ENCODE assay signal across 9 mouse cellular contexts in the genomic region with DNA sequence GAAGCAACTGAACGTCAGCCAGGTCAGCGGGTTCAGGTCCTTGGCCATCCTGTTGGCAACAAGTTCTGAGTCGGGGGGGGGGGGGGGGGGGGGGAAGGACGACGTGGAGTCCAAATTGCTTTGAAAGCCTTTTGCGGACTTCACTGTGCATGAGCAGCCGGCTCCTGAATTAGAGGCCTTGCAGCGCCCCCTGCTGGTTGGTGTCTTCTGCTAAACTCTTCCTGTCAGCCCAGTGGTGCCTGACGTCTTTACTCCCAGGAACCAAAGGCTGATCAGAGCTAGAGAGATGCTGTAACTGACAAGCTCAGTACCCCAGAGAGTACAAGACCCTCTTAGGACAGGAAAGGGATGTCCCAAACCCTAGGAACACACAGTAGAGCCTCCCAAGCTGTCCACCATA. TPM values are rescaled to one million over a fixed set of nuclear protein-coding genes. Genes with fewer than 3 reads are reported as not detected.
A peak's percentile ranks its signal among the peaks of the same experiment; 100 is the strongest.
DNase-seq lines count a peak whose midpoint lies in the region.
"Had no signal": no experiment of that assay in that cellular context is flagged by ENCODE, and none has a peak within 500 bp of the region (broad histone marks: within the 10 kb centered on the region; RNA-seq: fewer than 3 reads in every experiment).

No protein-coding gene starts in this region.

- no peaks in the 10 kb centered on the region for H3K36me3 ChIP-seq in forebrain, embryonic 10.5 days (replicated peaks)
- H3K36me3 ChIP-seq: midbrain, embryonic 12.5 days had no signal

- H3K27me3 ChIP-seq in forebrain, embryonic 10.5 days (ENCODE audit: poor library complexity, severe bottlenecking) = peaks cover 18% of the 10 kb centered on the region; the same call in 1 of the 2 replicates

- no peaks in the 10 kb centered on the region for H3K4me1 ChIP-seq in forebrain, embryonic 10.5 days
- H3K4me1 ChIP-seq: midbrain, embryonic 12.5 days had no signal

- no peaks in the 10 kb centered on the region for H3K9me3 ChIP-seq in forebrain, embryonic 10.5 days
- H3K9me3 ChIP-seq: midbrain, embryonic 12.5 days had no signal

- intact Hi-C loops in heart, postnatal 25 days (cut with DNase I) = loop anchor here (2.0 kb wide), 3 partner anchors 318 to 424 kb away; no protein-coding TSS in a partner anchor

- H3K27ac ChIP-seq in forebrain, embryonic 10.5 days = no peak overlapping the region
- H3K27ac ChIP-seq: midbrain, embryonic 12.5 days had no signal

- H3K4me3 ChIP-seq in forebrain, embryonic 10.5 days = no peak overlapping the region
- H3K4me3 ChIP-seq: midbrain, embryonic 12.5 days had no signal

- DNase-seq in NIH3T3 (ENCODE audit: low read depth) = peak; percentile 88
- DNase-seq in c-Kit-positive CD71-negative TER-119-negative erythroid progenitor cells, embryonic 14.5 days (ENCODE audit: low read depth) = peak; percentile 59
- DNase-seq in forebrain, embryonic 10.5 days (ENCODE audit: extremely low spot score, low spot score) = peak; percentile 87
- DNase-seq in heart, postnatal 25 days (ENCODE audit: low spot score) = peak; percentile 19
- peak; percentile 59 for DNase-seq in layer of hippocampus, adult 9-10 months (ENCODE audit: low spot score)
- DNase-seq in lung, postnatal 14 days = peak; percentile 86
- peak; percentile 67 for DNase-seq in skeletal muscle tissue, adult 2 months (ENCODE audit: low read depth, low spot score)
- DNase-seq in yolk sac, embryonic 10.5 days (ENCODE audit: low spot score) = peak; percentile 53

- 2% methylated on average over 8 of the region's 9 CpGs for WGBS in forebrain, embryonic 10.5 days

RNA-seq across cellular contexts. Expression of a gene that starts 43.7 kb away (rescaled TPM):
- 105 and 107 TPM in 2 replicates for polyA plus RNA-seq in forebrain, embryonic 10.5 days (2016; fragmentation: Nextera tagmentation; extraction: Ambion mirVana)
- 10 to 100 TPM; 38.2 to 44.9 TPM for total RNA-seq in heart, postnatal 25 days (2021)

Comparison
In these comparisons a context has a peak if more than half of its experiments do, and no peak if none do; other contexts are left out.
1. DNase-seq: peak in every context shown above with its lines; median percentile 88 in NIH3T3; 87 in forebrain, embryonic 10.5 days; 86 in lung, postnatal 14 days; 67 in skeletal muscle tissue, adult 2 months; 59 in c-Kit-positive CD71-negative TER-119-negative erythroid progenitor cells, embryonic 14.5 days; 59 in layer of hippocampus, adult 9-10 months; 53 in yolk sac, embryonic 10.5 days; 19 in heart, postnatal 25 days.